Mouse (Mus musculus) heart, embryonic 11.5 days (tissue): ENCODE measurements around the gene Gnb1. TPM values are rescaled to one million over a fixed set of nuclear protein-coding genes. Genes with fewer than 3 reads are reported as not detected.

Experiments
- ATAC-seq: fragments of 200-750 bp; cut with Nextera tagmentation; replicated peaks from 2 replicates; pipeline ENCODE4 v1.8.0; 2017; ENCODE audit warnings: moderate library complexity; ENCODE audit not compliant: insufficient number of reproducible peaks, low FRiP score, low TSS enrichment
- H3K27ac ChIP-seq: fragments of 300-500 bp; sonication (generic); 2 replicates; pipeline ENCODE4 v1.5.1; 2014; ENCODE audit warnings: mild to moderate bottlenecking, low read depth, low read length
- H3K27me3 ChIP-seq: fragments of 300-500 bp; sonication (generic); 2 replicates; pipeline ENCODE4 v1.6.1; 2014; ENCODE audit warnings: mild to moderate bottlenecking, low read length, mixed read lengths; ENCODE audit not compliant: control insufficient read depth, insufficient read depth
- H3K36me3 ChIP-seq: fragments of 300-500 bp; sonication (generic); 2 replicates; pipeline ENCODE4 v1.6.1; 2014; ENCODE audit warnings: mild to moderate bottlenecking, low read length, moderate library complexity, mixed read lengths; ENCODE audit not compliant: control insufficient read depth, insufficient read depth
- H3K4me1 ChIP-seq: fragments of 300-500 bp; sonication (generic); 2 replicates; pipeline ENCODE4 v1.6.1; 2014; ENCODE audit warnings: low read length; ENCODE audit not compliant: control insufficient read depth, insufficient read depth
- H3K4me2 ChIP-seq: fragments of 300-500 bp; sonication (generic); 2 replicates; pipeline ENCODE4 v1.6.1; 2014; ENCODE audit warnings: mild to moderate bottlenecking, moderate library complexity
- H3K4me3 ChIP-seq: fragments of 300-500 bp; sonication (generic); 2 replicates; pipeline ENCODE4 v1.5.1; 2014; ENCODE audit warnings: low read depth, low read length
- H3K9ac ChIP-seq: fragments of 300-500 bp; sonication (generic); 2 replicates; pipeline ENCODE4 v1.6.1; 2014; ENCODE audit warnings: mild to moderate bottlenecking, low read depth, low read length, moderate library complexity
- H3K9me3 ChIP-seq: fragments of 300-500 bp; sonication (generic); replicated peaks from 2 replicates; pipeline ENCODE4 v1.6.1; 2016; ENCODE audit warnings: low read length; ENCODE audit not compliant: control insufficient read depth
- WGBS: fragments of 180-500 bp; shearing (Covaris S2); extraction: QIAGEN DNeasy Blood & Tissue Kit; methylation state at CpG from one replicate; pipeline ENCODE4 v1.1.7; 2014; ENCODE audit not compliant: insufficient replicate concordance; 5-methylcytosine and 5-hydroxymethylcytosine counted together
- polyA plus RNA-seq: library from polyadenylated mRNA; unstranded; fragments of >200 nt; fragmentation: Nextera tagmentation; extraction: Ambion mirVana; gene quantifications from 2 replicates; pipeline ENCODE4 v1.2.1, GENCODE M21; 2014

The Gnb1 gene
- polyA plus RNA-seq, 1 experiment from 2014 or later = 410 TPM

- WGBS = 86% methylated on average over 5 of the region's 5 CpGs
These were observed 14.6 kb downstream of the Gnb1 start for GRCm38 (mm10) chr4:155505671-155506295.

DNA sequence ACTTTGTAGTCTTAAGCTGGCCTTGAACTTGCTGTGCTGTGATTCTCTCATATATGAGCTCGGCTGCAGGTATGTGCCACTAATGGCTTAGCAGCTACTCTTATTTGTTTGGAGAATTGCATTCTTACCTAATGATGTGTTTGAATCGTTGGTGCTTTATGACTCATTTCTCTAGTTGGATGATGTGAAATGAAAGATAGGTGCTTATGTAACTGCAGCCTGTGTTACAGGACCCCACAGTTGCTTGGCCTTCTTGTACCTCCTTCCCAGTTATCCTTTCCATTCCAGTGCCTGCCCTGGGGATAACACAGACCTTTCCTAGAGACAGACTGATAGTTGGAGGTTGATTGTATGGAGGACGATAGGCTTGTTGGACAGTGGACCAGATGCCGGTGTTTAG lies 17.5 kb downstream of the Gnb1 start:
- no peaks in the 10 kb centered on the region for H3K9me3 ChIP-seq
- no peak overlapping the region for H3K4me3 ChIP-seq
- no peak overlapping the region for H3K9ac ChIP-seq
- H3K4me1 ChIP-seq = peaks cover 9% of the 10 kb centered on the region
- no peak overlapping the region for H3K27ac ChIP-seq
- ATAC-seq = no peak
- H3K27me3 ChIP-seq = no peaks in the 10 kb centered on the region
- H3K36me3 ChIP-seq = no peaks in the 10 kb centered on the region
- no peak overlapping the region for H3K4me2 ChIP-seq
- WGBS = 84% methylated on average over 4 of the region's 4 CpGs

More at GRCm38 (mm10) chr4:155505671-155506295, 14.6 kb downstream of the Gnb1 start:
- no peak for ATAC-seq
- no peak overlapping the region for H3K9ac ChIP-seq
- H3K27ac ChIP-seq = no peak overlapping the region
- H3K4me3 ChIP-seq = no peak overlapping the region
- no peaks in the 10 kb centered on the region for H3K36me3 ChIP-seq
- H3K9me3 ChIP-seq = no peaks in the 10 kb centered on the region
- H3K4me2 ChIP-seq = no peak overlapping the region
- no peaks in the 10 kb centered on the region for H3K27me3 ChIP-seq
- H3K4me1 ChIP-seq = peaks cover 9% of the 10 kb centered on the region

DNA sequence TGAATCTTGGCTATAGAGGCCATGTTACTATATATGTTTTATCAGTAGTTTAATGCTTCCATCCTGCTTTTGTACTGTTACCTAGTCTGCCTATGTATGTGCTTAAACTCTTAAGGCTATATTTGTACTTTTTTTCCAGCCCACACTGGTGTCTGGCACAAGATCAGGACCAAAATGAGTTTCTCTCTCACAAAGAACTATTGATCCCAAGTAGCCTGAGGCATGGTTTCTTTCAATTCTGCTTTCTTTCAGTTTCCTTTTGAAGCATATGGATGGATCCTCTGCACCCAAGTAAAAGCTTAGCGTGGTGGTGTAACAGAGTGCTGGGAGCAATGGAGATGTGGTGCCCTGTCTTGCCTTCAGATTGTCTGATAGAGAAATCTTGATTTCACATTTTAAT lies 19.8 kb downstream of the Gnb1 start:
- no peak overlapping the region for H3K4me2 ChIP-seq
- WGBS = 84% methylated on average over 1 of the region's 1 CpGs
- H3K36me3 ChIP-seq = no peaks in the 10 kb centered on the region
- ATAC-seq = no peak
- no peaks in the 10 kb centered on the region for H3K27me3 ChIP-seq
- H3K4me3 ChIP-seq = no peak overlapping the region
- no peak overlapping the region for H3K27ac ChIP-seq
- H3K4me1 ChIP-seq = no peaks in the 10 kb centered on the region
- H3K9ac ChIP-seq = no peak overlapping the region
- H3K9me3 ChIP-seq = no peaks in the 10 kb centered on the region

DNA sequence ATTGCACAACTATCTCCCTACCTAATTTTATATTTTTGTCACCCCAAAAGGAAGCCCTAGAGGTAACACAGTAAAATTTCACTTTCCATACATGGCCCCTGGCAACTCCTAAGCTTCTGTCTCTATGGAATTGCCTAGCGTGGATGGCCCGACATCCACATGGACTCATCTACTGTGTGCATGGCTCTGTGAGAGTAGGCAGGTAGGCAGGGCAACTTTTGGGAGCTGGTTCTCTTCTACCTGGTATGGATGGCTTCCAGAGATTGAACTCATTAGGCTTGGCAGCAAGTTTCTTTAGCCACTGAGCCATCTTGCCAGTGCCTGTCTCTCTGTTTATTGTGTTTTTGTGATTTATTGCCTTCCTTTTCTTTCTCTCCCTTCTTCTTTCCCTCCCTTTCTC lies 23.6 kb downstream of the Gnb1 start:
- Histone ChIP-seq H3K4me1 (no peaks in the 10 kb centered on the region), H3K27me3 (no peaks in the 10 kb centered on the region), H3K4me3 (no peak overlapping the region), H3K27ac (no peak overlapping the region), H3K9me3 (no peaks in the 10 kb centered on the region), H3K4me2 (no peak overlapping the region), H3K9ac (no peak overlapping the region), H3K36me3 (0 out of 2 replicates have a peak, but pooled peaks cover 2% of the 10 kb centered on the region)
- 80% methylated on average over 2 of the region's 2 CpGs for WGBS
- no peak for ATAC-seq

GRCm38 (mm10) chr4:155517948-155518517 lies 26.9 kb downstream of the Gnb1 start:
- H3K9me3 ChIP-seq = no peaks in the 10 kb centered on the region
- H3K36me3 ChIP-seq = 0 out of 2 replicates have a peak, but pooled peaks cover 2% of the 10 kb centered on the region
- H3K4me2 ChIP-seq = no peak overlapping the region
- WGBS = 91% methylated on average over 7 of the region's 7 CpGs
- ATAC-seq = no peak
- H3K4me3 ChIP-seq = no peak overlapping the region
- no peak overlapping the region for H3K9ac ChIP-seq
- H3K27me3 ChIP-seq = no peaks in the 10 kb centered on the region
- 0 out of 2 replicates have a peak, but pooled peaks cover 2% of the 10 kb centered on the region for H3K4me1 ChIP-seq
- H3K27ac ChIP-seq = no peak overlapping the region

DNA sequence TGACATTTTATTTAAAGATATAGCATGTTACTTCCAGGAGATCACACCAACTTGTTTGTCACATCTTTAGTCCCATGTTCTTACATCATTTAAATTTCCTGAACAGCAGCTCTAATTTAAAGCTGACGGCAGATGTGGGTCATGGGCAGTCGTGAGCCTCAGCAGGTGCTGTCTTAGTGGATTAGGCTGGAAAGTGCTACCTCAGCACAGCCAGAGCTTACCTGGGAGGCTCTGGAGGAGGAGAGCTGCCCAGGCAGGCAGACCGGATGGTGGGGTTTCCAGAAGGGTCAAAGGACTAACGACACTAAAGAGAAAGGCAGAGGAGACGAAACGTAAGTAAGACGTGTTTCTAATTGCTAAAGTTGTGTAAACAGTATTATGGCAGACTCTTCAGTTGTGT lies 31.2 kb downstream of the Gnb1 start:
- H3K4me2 ChIP-seq = no peak overlapping the region
- H3K27ac ChIP-seq = no peak overlapping the region
- 0 out of 2 replicates have a peak, but pooled peaks cover 2% of the 10 kb centered on the region for H3K4me1 ChIP-seq
- no peak for ATAC-seq
- no peaks in the 10 kb centered on the region for H3K27me3 ChIP-seq
- H3K4me3 ChIP-seq = no peak overlapping the region
- peaks cover 4% of the 10 kb centered on the region; the same call in 1 of the 2 replicates for H3K36me3 ChIP-seq
- 78% methylated on average over 7 of the region's 7 CpGs for WGBS
- H3K9ac ChIP-seq = no peak overlapping the region
- H3K9me3 ChIP-seq = no peaks in the 10 kb centered on the region

GRCm38 (mm10) chr4:155525751-155526150 lies 34.6 kb downstream of the Gnb1 start:
- Histone ChIP-seq H3K9ac (no peak overlapping the region), H3K9me3 (no peaks in the 10 kb centered on the region), H3K4me1 (0 out of 2 replicates have a peak, but pooled peaks cover 2% of the 10 kb centered on the region), H3K4me3 (no peak overlapping the region), H3K36me3 (peaks cover 11% of the 10 kb centered on the region), H3K4me2 (no peak overlapping the region), H3K27ac (no peak overlapping the region), H3K27me3 (no peaks in the 10 kb centered on the region)
- no peak for ATAC-seq
- WGBS = 79% methylated on average over 5 of the region's 5 CpGs

DNA sequence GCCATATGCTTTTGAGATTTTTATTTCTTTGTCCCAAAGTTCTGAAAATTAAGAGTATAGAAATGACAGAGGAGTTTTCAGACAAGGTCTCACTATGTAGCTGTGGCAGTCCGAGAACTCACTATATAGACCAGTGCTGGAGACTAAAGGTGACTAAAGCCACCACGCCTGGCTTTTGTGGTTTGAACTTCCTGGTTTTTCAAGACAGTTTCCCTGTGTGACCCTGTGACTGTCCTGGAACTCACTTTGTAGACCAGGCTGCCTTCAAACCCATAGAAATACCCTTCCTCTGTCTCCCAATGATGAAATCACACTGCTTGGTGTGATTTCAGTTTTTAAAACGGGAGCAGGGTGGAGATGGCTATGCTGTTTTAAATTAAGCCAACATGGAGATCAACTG lies 38.1 kb downstream of the Gnb1 start:
- Histone ChIP-seq H3K4me2 (no peak overlapping the region), H3K4me3 (no peak overlapping the region), H3K36me3 (peaks cover 23% of the 10 kb centered on the region), H3K9ac (no peak overlapping the region), H3K27ac (no peak overlapping the region), H3K27me3 (no peaks in the 10 kb centered on the region), H3K9me3 (no peaks in the 10 kb centered on the region), H3K4me1 (no peaks in the 10 kb centered on the region)
- no peak for ATAC-seq
- WGBS = 85% methylated on average over 3 of the region's 3 CpGs

- Histone ChIP-seq H3K27me3 (no peaks in the 10 kb centered on the region), H3K27ac (no peak overlapping the region), H3K36me3 (peaks cover 39% of the 10 kb centered on the region), H3K4me1 (no peaks in the 10 kb centered on the region), H3K9me3 (no peaks in the 10 kb centered on the region), H3K4me2 (no peak overlapping the region), H3K4me3 (no peak overlapping the region), H3K9ac (no peak overlapping the region)
- WGBS = 90% methylated on average over 7 of the region's 7 CpGs
- no peak for ATAC-seq
These were observed 58.8 kb downstream of the Gnb1 start for GRCm38 (mm10) chr4:155549993-155550392.
